Comparison of ENCODE assay signal across 8 mouse cellular contexts in the genomic region with DNA sequence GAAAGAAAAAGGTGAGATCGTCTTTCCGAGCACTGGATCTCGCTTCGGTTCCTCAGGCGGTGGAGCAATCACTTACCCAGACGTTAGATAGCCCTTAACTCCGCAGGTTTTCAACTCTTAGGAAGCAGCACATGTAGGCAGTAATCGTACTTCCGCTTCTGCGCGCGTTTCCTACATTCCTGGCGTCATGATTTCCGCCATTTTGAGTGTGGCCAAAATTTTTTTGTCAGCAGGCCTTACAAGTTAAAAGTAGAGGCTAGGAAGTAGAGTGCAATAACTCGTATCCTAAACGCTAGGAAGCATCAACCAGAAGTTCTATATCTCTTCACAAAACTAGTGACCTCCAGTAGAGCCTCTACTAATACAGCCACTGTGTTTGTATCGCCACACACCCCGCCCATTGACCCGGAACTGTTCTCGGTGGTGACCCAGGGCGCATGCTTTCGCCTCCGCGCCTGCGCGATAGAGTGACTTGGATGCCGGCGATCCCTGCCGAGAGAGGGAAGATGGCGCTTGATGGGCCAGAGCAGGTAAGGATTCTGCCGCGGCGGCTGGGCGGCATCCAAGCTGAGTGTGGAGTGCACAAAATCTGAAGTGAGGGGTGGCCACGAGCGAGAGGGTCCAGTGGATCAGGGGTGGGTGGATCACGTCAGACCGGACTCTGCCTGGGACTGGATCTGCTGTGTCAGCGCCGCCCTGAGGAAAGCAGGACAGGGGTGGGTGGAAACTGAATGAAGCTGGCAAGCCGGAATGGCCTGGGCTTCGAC. TPM values are rescaled to one million over a fixed set of nuclear protein-coding genes. Genes with fewer than 3 reads are reported as not detected.
A peak's percentile ranks its signal among the peaks of the same experiment; 100 is the strongest.
DNase-seq lines count a peak whose midpoint lies in the region; ATAC-seq lines count a peak whose summit lies in the region.

A gene (minus strand): TSS at position 395 of the 767 bp plus-strand sequence.
A gene (plus strand): TSS at position 470 of the 767 bp plus-strand sequence.

- H3K4me1 ChIP-seq in hindbrain, embryonic 16.5 days (ENCODE audit: control insufficient read depth, insufficient read depth, low read depth, low read length): peaks cover 21% of the 10 kb centered on the region

- peak; percentile 97 for DNase-seq in T-cell, adult 2 months (ENCODE audit: low spot score)
- peak; percentile 98 to 99 for DNase-seq in cerebellum, postnatal 36 days
- DNase-seq in gastrocnemius, adult 18-20 months (ENCODE audit: low spot score): peak; percentile 99
- DNase-seq in left cerebral cortex, adult 18-20 months (ENCODE audit: low spot score in 2 of 2): peak; percentile 98 to 99
- peak; percentile 97 for DNase-seq in right cerebral cortex, adult 18-20 months
- DNase-seq in urinary bladder, postnatal 10 days (ENCODE audit: low spot score): peak; percentile 94

- peaks cover 61% of the 10 kb centered on the region for H3K79me2 ChIP-seq in macrophage (ENCODE audit: inconsistent target)

- H3K36me3 ChIP-seq in hindbrain, embryonic 16.5 days (ENCODE audit: control insufficient read depth, insufficient read depth, low read length): peaks cover 18% of the 10 kb centered on the region
- peaks cover 38% of the 10 kb centered on the region; the same call in 1 of the 2 replicates for H3K36me3 ChIP-seq in macrophage (ENCODE audit: inconsistent target)

- no peaks in the 10 kb centered on the region for H3K9me3 ChIP-seq in hindbrain, embryonic 16.5 days (ENCODE audit: control insufficient read depth, low read length)

- ATAC-seq in hindbrain, embryonic 16.5 days: peak; percentile 97

- H3K27ac ChIP-seq in hindbrain, embryonic 16.5 days (ENCODE audit: low read depth, low read length): peak within 1 kb of the TSS; percentile 85
- peak within 1 kb of the TSS; percentile 82 for H3K27ac ChIP-seq in macrophage

- peak within 1 kb of the TSS; percentile 90 for H3K9ac ChIP-seq in hindbrain, embryonic 16.5 days (ENCODE audit: low read depth, low read length)

- H3K27me3 ChIP-seq in hindbrain, embryonic 16.5 days (replicated peaks; ENCODE audit: control insufficient read depth, insufficient read depth, low read length): no peaks in the 10 kb centered on the region

- under 1% methylated on average over 42 of the region's 42 CpGs for WGBS in hindbrain, embryonic 16.5 days
- under 1% methylated on average over 42 of the region's 42 CpGs for WGBS in macrophage (ENCODE audit: missing documents)

- peak within 1 kb of the TSS; percentile 86 for H3K4me2 ChIP-seq in hindbrain, embryonic 16.5 days (ENCODE audit: low read length)

- H3K4me3 ChIP-seq in hindbrain, embryonic 16.5 days (ENCODE audit: low read length): peak within 1 kb of the TSS; percentile 79
- peak within 1 kb of the TSS; percentile 95 for H3K4me3 ChIP-seq in macrophage (ENCODE audit: inconsistent target)

RNA-seq across cellular contexts. Expression of the first gene that starts in this region (rescaled TPM):
- total RNA-seq in gastrocnemius, adult 18-20 months (2021): 10 to 100 TPM; 20.7 to 20.9 TPM
- polyA plus RNA-seq in hindbrain, embryonic 16.5 days (2015; fragmentation: Nextera tagmentation; extraction: Ambion mirVana): 31.6 and 35.0 TPM in 2 replicates
- total RNA-seq in left cerebral cortex, adult 18-20 months (2021): 10 to 100 TPM; 25.9 to 26.9 TPM
- total RNA-seq in macrophage (2018; cell fraction: chromatin; rRNA removed): 10 to 100 TPM; 12.5 to 98.5 (median 42.7) TPM
- total RNA-seq in macrophage (2018; cell fraction: cytosol; rRNA removed): 10 to 100 TPM; 16.7 to 29.2 (median 23.6) TPM
- 10 to 100 TPM; 12.8 to 74.4 (median 20.4) TPM for total RNA-seq in macrophage (2018; cell fraction: nucleus; rRNA removed)
- polyA plus RNA-seq in macrophage (2018): 20.8 to 53.8 TPM (median 38.8 TPM) in 3 replicates

RNA-seq across cellular contexts. Expression of the second gene that starts in this region (rescaled TPM):
- total RNA-seq in gastrocnemius, adult 18-20 months (2021): 100 to 1,000 TPM; 124 to 135 TPM
- polyA plus RNA-seq in hindbrain, embryonic 16.5 days (2015; fragmentation: Nextera tagmentation; extraction: Ambion mirVana): 303 and 330 TPM in 2 replicates
- total RNA-seq in left cerebral cortex, adult 18-20 months (2021): 100 to 1,000 TPM; 211 to 215 TPM
- total RNA-seq in macrophage (2018; cell fraction: chromatin; rRNA removed): 10 to 100 TPM in 25 of 26 experiments, 1 to 10 TPM in 1; 8.8 to 57.4 (median 35.8) TPM
- total RNA-seq in macrophage (2018; cell fraction: cytosol; rRNA removed): 100 to 1,000 TPM in 15 of 26 experiments, 10 to 100 TPM in 11; 79.1 to 159 (median 115) TPM
- 10 to 100 TPM; 25.2 to 96.9 (median 53.1) TPM for total RNA-seq in macrophage (2018; cell fraction: nucleus; rRNA removed)
- 96.6 to 162 TPM (median 102 TPM) in 3 replicates for polyA plus RNA-seq in macrophage (2018)

Comparison
In these comparisons a context has a peak if more than half of its experiments do, and no peak if none do; other contexts are left out.
1. Peak in every context shown above with its lines: DNase-seq, ATAC-seq, H3K4me3 ChIP-seq and H3K27ac ChIP-seq.